In the genomic region with DNA sequence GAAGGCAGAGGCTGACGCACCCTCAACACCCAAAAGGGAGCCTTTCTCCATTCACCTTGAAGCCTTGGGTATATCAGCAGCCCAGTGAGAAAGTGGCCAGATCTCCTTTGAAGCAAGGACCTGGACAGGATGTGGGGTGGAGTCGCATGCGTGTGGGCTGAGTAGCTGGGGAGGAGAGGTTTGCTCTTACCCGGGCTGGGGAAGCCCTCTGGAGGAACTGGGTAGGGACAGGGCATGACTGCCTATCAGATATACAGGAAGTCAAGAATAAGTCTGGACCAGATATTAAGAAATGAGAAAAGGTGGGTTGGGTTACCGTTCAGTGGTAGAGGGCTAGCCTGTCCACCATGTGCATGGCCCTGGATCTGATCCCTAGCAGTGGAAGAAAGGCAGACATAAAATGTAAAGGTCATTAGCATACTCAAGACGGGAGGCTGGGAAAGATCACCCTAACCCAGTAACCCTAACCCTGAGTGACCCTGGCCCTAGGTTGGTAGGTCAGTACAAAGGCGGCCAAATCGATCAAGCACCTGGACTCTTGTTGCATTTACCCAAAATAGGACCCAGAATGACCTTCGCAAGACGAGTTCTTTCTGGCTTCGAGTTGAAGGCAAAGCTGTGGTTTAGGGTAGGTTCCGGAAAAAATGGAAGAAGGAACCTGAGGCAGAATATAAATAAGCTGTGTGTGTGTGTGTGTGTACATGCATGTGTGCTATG, we compare ENCODE assay signal across 16 mouse cellular contexts. TPM values are rescaled to one million over a fixed set of nuclear protein-coding genes. Genes with fewer than 3 reads are reported as not detected.
DNase-seq lines count a peak whose midpoint lies in the region; ATAC-seq lines count a peak whose summit lies in the region.
"Had no signal": no experiment of that assay in that cellular context is flagged by ENCODE, and none has a peak within 500 bp of the region (broad histone marks: within the 10 kb centered on the region; RNA-seq: fewer than 3 reads in every experiment).

No protein-coding gene starts in this region.

- ATAC-seq in common myeloid progenitor, adult 5-6 weeks (replicated peaks; ENCODE audit: low read depth, poor library complexity, severe bottlenecking), result peak; percentile 76
- ATAC-seq in megakaryocyte-erythroid progenitor cell, adult 5-6 weeks (replicated peaks; ENCODE audit: low FRiP score, low TSS enrichment, poor library complexity, severe bottlenecking), result no peak
- ATAC-seq: forebrain, embryonic 13.5 days; Patski had no signal

- peak; percentile 48 for DNase-seq in lung, postnatal 36 days
- no peak for DNase-seq in lung, postnatal 14 days
- peak; percentile 35 to 46 for DNase-seq in lung, postnatal 4 days
- DNase-seq in layer of hippocampus, postnatal 14 days (ENCODE audit: low spot score in 2 of 2), result no peak
- DNase-seq in kidney, postnatal 25 days, result no peak
- DNase-seq: cerebellum, adult 11-12 months; cerebellum, postnatal 14 days; embryo, embryonic 11 days; gastrocnemius, postnatal 10 days; kidney, adult 2 months; liver, embryonic 13.5 days; thymus, adult 18-20 months had no signal

RNA-seq across cellular contexts. Expression of gene Smagp, which starts 5.1 kb away (rescaled TPM):
- 5.1 TPM in 1 of 2 replicates, not detected in the other for total RNA-seq in common myeloid progenitor, adult 5-6 weeks (2017)
- 1 to 10 TPM; 2.1 to 2.7 TPM for total RNA-seq in layer of hippocampus, postnatal 14 days (2021)
- 3.3 and 4.4 TPM in 2 replicates for total RNA-seq in megakaryocyte-erythroid progenitor cell, adult 5-6 weeks (2014; fragmentation: Nextera tagmentation)
- 4.8 TPM in 1 of 2 replicates, not detected in the other for total RNA-seq in megakaryocyte-erythroid progenitor cell, adult 5-6 weeks (2017)

RNA-seq across cellular contexts. Expression of gene Dazap2, which starts 16.5 kb away (rescaled TPM):
- 155 and 179 TPM in 2 replicates for total RNA-seq in common myeloid progenitor, adult 5-6 weeks (2017)
- total RNA-seq in layer of hippocampus, postnatal 14 days (2021), result 100 to 1,000 TPM; 105 to 107 TPM
- 208 and 229 TPM in 2 replicates for total RNA-seq in megakaryocyte-erythroid progenitor cell, adult 5-6 weeks (2014; fragmentation: Nextera tagmentation)
- 148 and 159 TPM in 2 replicates for total RNA-seq in megakaryocyte-erythroid progenitor cell, adult 5-6 weeks (2017)

RNA-seq across cellular contexts. Expression of gene Pou6f1, which starts 31.8 kb away (rescaled TPM):
- total RNA-seq in common myeloid progenitor, adult 5-6 weeks (2017), result 0.19 and 1.4 TPM in 2 replicates
- total RNA-seq in layer of hippocampus, postnatal 14 days (2021), result 10 to 100 TPM; 93.9 to 99.1 TPM
- total RNA-seq in megakaryocyte-erythroid progenitor cell, adult 5-6 weeks (2014; fragmentation: Nextera tagmentation), result 0.96 and 1.2 TPM in 2 replicates
- not detected in 2 replicates for total RNA-seq in megakaryocyte-erythroid progenitor cell, adult 5-6 weeks (2017)

RNA-seq across cellular contexts. Expression of gene Bin2, which starts 37.7 kb away (rescaled TPM):
- total RNA-seq in common myeloid progenitor, adult 5-6 weeks (2017), result 134 and 142 TPM in 2 replicates
- total RNA-seq in layer of hippocampus, postnatal 14 days (2021), result 1 to 10 TPM; 4.6 to 5.0 TPM
- total RNA-seq in megakaryocyte-erythroid progenitor cell, adult 5-6 weeks (2014; fragmentation: Nextera tagmentation), result 33.2 and 37.0 TPM in 2 replicates
- 57.3 and 57.4 TPM in 2 replicates for total RNA-seq in megakaryocyte-erythroid progenitor cell, adult 5-6 weeks (2017)

RNA-seq across cellular contexts. Expression of gene Cela1, which starts 56.1 kb away (rescaled TPM):
- total RNA-seq in common myeloid progenitor, adult 5-6 weeks (2017), result 21.1 and 29.0 TPM in 2 replicates
- total RNA-seq in layer of hippocampus, postnatal 14 days (2021), result 1 to 10 TPM; 1.7 to 1.9 TPM
- 124 and 168 TPM in 2 replicates for total RNA-seq in megakaryocyte-erythroid progenitor cell, adult 5-6 weeks (2014; fragmentation: Nextera tagmentation)
- total RNA-seq in megakaryocyte-erythroid progenitor cell, adult 5-6 weeks (2017), result 87.7 and 112 TPM in 2 replicates

Comparison
In these comparisons a context has a peak if more than half of its experiments do, and no peak if none do; other contexts are left out.
1. DNase-seq: peak in lung, postnatal 36 days (single experiment) and lung, postnatal 4 days (2 of 2); none in lung, postnatal 14 days (single experiment), layer of hippocampus, postnatal 14 days (0 of 2) and kidney, postnatal 25 days (0 of 2).
2. RNA of gene Pou6f1, which starts 31.8 kb away (total RNA-seq): 93.9 to 99.1 TPM in layer of hippocampus, postnatal 14 days; 0.19 to 1.4 TPM in common myeloid progenitor, adult 5-6 weeks and 0.96 to 1.2 TPM in megakaryocyte-erythroid progenitor cell, adult 5-6 weeks; every median in the first group is over 10 times any median in the second.